Mouse (Mus musculus) heart, adult 2 months (tissue): ENCODE data around the gene Gm19935. TPM values are rescaled to one million over a fixed set of nuclear protein-coding genes. Genes with fewer than 3 reads are reported as not detected.

Source experiments
- DNase-seq, 2 experiments: peaks; one replicate each; pipeline ENCODE4 v3.0.0; 2021
- H3K27ac ChIP-seq: fragments of 200-600 bp; 2 replicates; pipeline ENCODE4 v1.8.1; 2022
- H3K27me3 ChIP-seq: fragments of 200-500 bp; 2 replicates; pipeline ENCODE4 v1.6.1; 2012; ENCODE audit warnings: mild to moderate bottlenecking, low read length, inconsistent platforms, mixed read lengths; ENCODE audit not compliant: control insufficient read depth, insufficient read depth
- H3K36me3 ChIP-seq: fragments of 200-500 bp; 2 replicates; pipeline ENCODE4 v1.6.1; 2012; ENCODE audit warnings: low read length, inconsistent platforms; ENCODE audit not compliant: control insufficient read depth, insufficient read depth
- H3K4me1 ChIP-seq: fragments of 200-500 bp; 2 replicates; pipeline ENCODE4 v1.6.1; 2011; ENCODE audit warnings: low read length; ENCODE audit not compliant: control insufficient read depth, insufficient read depth
- H3K4me3 ChIP-seq: fragments of 200-600 bp; 2 replicates; pipeline ENCODE4 v1.8.1; 2022
- H3K79me2 ChIP-seq: fragments of 200-500 bp; replicated peaks from 2 replicates; pipeline ENCODE4 v1.6.1; 2012; ENCODE audit warnings: mild to moderate bottlenecking, inconsistent platforms, low read length, moderate library complexity, mixed read lengths; ENCODE audit not compliant: control insufficient read depth, insufficient read depth
- H3K9ac ChIP-seq: fragments of 200-500 bp; 2 replicates; pipeline ENCODE4 v1.6.1; 2012; ENCODE audit warnings: low read depth, mild to moderate bottlenecking, control low read depth, inconsistent platforms, low read length, mixed read lengths
- CTCF ChIP-seq: fragments of 200-600 bp; IDR thresholded peaks from 2 replicates; pipeline ENCODE4 v1.8.1; 2022; ENCODE audit warnings: antibody characterized with exemption, mild to moderate bottlenecking, moderate library complexity
- EP300 ChIP-seq: fragments of 200-500 bp; IDR thresholded peaks from 2 replicates; pipeline ENCODE4 v1.6.1; 2011; ENCODE audit warnings: low read depth, low read length, control low read depth; ENCODE audit not compliant: insufficient read depth
- POLR2A ChIP-seq: fragments of 200-500 bp; IDR thresholded peaks from 2 replicates; pipeline ENCODE4 v1.6.1; 2011; ENCODE audit warnings: mild to moderate bottlenecking, low read depth, low read length, control low read depth; ENCODE audit not compliant: insufficient read depth
- WGBS: fragments of 180-500 bp; shearing (Covaris S2); methylation state at CpG from one replicate; pipeline ENCODE4 v1.1.7; 2018; 5-methylcytosine and 5-hydroxymethylcytosine counted together
- intact Hi-C: fragments of 180-260 bp; cut with DNase I; formaldehyde crosslinking; loops from one replicate; pipeline ENCODE4 v1.15.1; 2025
- polyA plus RNA-seq: library from polyadenylated mRNA; depleted of rRNA; stranded (reverse); fragments of >200 nt; gene quantifications from 2 replicates; pipeline ENCODE4 v1.2.3, GENCODE M21; 2012
- total RNA-seq, 2 experiments: library from RNA; stranded (reverse); gene quantifications; 2 replicates each; pipeline ENCODE4 v1.2.3; 2021

The Gm19935 gene
- total and polyA plus RNA-seq, 3 experiments = 1.2 TPM; not detected in 2

GRCm38 (mm10) chr8:90819561-90820320, 2.5 kb upstream of the Gm19935 start:
- intact Hi-C loops = no loop called here
- WGBS = 76% methylated on average over 9 of the region's 9 CpGs

GRCm38 (mm10) chr8:90816061-90816882, 921 bp downstream of the Gm19935 start:
- Histone ChIP-seq H3K4me3 (no peak overlapping the region), H3K79me2 (no peaks in the 10 kb centered on the region), H3K4me1 (no peaks in the 10 kb centered on the region), H3K36me3 (no peaks in the 10 kb centered on the region), H3K27me3 (no peaks in the 10 kb centered on the region), H3K27ac (no peak overlapping the region), H3K9ac (no peak overlapping the region)
- WGBS = 77% methylated on average over 23 of the region's 23 CpGs
- TF ChIP-seq EP300 = no peak
- TF ChIP-seq CTCF = no peak
- TF ChIP-seq POLR2A = no peak
- intact Hi-C loops = no loop called here
- DNase-seq = no peak

More at GRCm38 (mm10) chr8:90819561-90820320, 2.5 kb upstream of the Gm19935 start:
- no peaks in the 10 kb centered on the region for H3K4me1 ChIP-seq
- no peak overlapping the region for H3K4me3 ChIP-seq
- no peak overlapping the region for H3K27ac ChIP-seq
- H3K79me2 ChIP-seq = no peaks in the 10 kb centered on the region
- DNase-seq = no peak
- H3K36me3 ChIP-seq = no peaks in the 10 kb centered on the region
- no peaks in the 10 kb centered on the region for H3K27me3 ChIP-seq
- no peak overlapping the region for H3K9ac ChIP-seq
- TF ChIP-seq EP300 (no peak), CTCF (no peak), POLR2A (no peak)

- TF ChIP-seq EP300 (no peak), CTCF (peak; percentile 36)
- Histone ChIP-seq H3K36me3 (no peaks in the 10 kb centered on the region), H3K4me3 (no peak overlapping the region), H3K27ac (no peak overlapping the region), H3K27me3 (no peaks in the 10 kb centered on the region), H3K9ac (no peak overlapping the region), H3K4me1 (no peaks in the 10 kb centered on the region), H3K79me2 (no peaks in the 10 kb centered on the region)
- 79% methylated on average over 10 of the region's 10 CpGs for WGBS
- DNase-seq = no peak
- intact Hi-C loops = no loop called here
Observed at GRCm38 (mm10) chr8:90813602-90814320, 3.4 kb downstream of the Gm19935 start.

GRCm38 (mm10) chr8:90799473-90799872, 17.7 kb downstream of the Gm19935 start:
- TF ChIP-seq CTCF (no peak), EP300 (no peak), POLR2A (no peak)
- no peak overlapping the region for H3K9ac ChIP-seq
- H3K4me3 ChIP-seq = no peak overlapping the region
- intact Hi-C loops = loop anchor here (5.0 kb wide), 2 partner anchors 43 to 218 kb away; no protein-coding TSS in a partner anchor
- no peaks in the 10 kb centered on the region for H3K36me3 ChIP-seq
- H3K4me1 ChIP-seq = peaks cover 2% of the 10 kb centered on the region
- H3K79me2 ChIP-seq = no peaks in the 10 kb centered on the region
- H3K27ac ChIP-seq = no peak overlapping the region
- DNase-seq = no peak
- no peaks in the 10 kb centered on the region for H3K27me3 ChIP-seq
- WGBS = 89% methylated on average over 5 of the region's 5 CpGs

GRCm38 (mm10) chr8:90794990-90795861, 22.0 kb downstream of the Gm19935 start:
- Histone ChIP-seq H3K9ac (no peak overlapping the region; the same call in 1 of the 2 replicates), H3K79me2 (no peaks in the 10 kb centered on the region), H3K4me3 (peak overlapping the region; percentile 39; the same call in 1 of the 2 replicates), H3K27me3 (no peaks in the 10 kb centered on the region), H3K4me1 (peaks cover 2% of the 10 kb centered on the region), H3K27ac (peak overlapping the region; percentile 54), H3K36me3 (no peaks in the 10 kb centered on the region)
- WGBS = 11% methylated on average over 12 of the region's 12 CpGs
- DNase-seq = peak; percentile 73 to 79
- intact Hi-C loops = loop anchor here (2.0 to 5.0 kb wide), 5 partner anchors 47 to 963 kb away; no protein-coding TSS in a partner anchor
- TF ChIP-seq CTCF (peak; percentile 78), POLR2A (no peak)
